Mouse (Mus musculus): ENCODE measurements at regions not wholly inside any gene's neighbourhood (a gene's known extent, or its start where the extent isn't known, plus 50 kb on each side); places are given as distances from the start of the nearest gene placed in this dataset.

DNA sequence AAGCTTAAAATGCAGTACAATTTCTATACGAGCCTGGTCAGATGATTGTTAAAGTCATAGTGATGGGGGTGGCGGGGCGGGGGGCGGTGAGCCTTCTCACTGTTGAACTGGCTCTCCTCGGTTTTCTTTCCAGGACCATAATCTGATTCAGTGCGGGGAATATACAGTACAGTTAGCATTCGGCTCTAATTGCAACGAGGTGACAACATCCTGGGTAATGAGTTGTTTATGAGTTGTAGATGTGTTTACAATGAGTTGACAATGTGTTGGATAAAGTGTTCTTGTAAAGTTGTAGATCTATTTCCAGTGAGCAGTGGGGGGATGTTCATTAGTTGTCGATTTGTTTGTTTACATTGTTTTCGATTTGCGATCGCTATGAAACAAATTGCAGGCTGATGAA, 440.6 kb upstream of the Dph6 start:
- Histone ChIP-seq H3K4me3 (replicated peaks; ENCODE audit: insufficient read depth, low read depth, low read length) (no peak overlapping the region), H3K27me3 (ENCODE audit: control insufficient read depth, insufficient read depth, low read length) (no peaks in the 10 kb centered on the region), H3K4me1 (ENCODE audit: control insufficient read depth, insufficient read depth, low read length) (no peaks in the 10 kb centered on the region), H3K27ac (ENCODE audit: insufficient read depth, low read length) (no peak overlapping the region)
- DNase-seq: no peak
- WGBS: 93% methylated on average over 12 of the region's 12 CpGs
- TF ChIP-seq CTCF (IDR thresholded peaks at IDR 0.05; ENCODE audit: borderline replicate concordance, insufficient read depth, low read depth, low read length) (no peak), POLR2A (IDR thresholded peaks at IDR 0.05; ENCODE audit: borderline replicate concordance, insufficient read depth, low read length) (no peak)

DNA sequence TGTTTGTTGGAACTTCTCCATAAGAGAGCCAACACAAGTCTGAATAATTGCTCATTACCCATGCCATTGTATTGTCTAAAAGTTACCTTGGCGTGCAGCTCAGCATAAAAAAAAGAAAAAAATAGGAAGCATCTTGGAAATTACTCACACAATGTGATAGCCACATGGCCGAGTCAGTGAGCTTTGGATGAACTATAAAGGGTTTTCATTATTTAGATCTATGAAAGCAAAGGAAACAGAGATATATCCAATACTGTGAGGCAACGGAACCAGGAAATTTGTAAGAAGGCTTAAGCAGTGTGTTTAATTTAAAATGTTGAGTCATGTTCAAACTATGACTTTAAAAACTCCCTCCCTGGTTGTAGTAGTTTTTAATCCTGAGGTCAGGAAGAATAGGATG, 446.7 kb upstream of the Dph6 start:
- H3K4me3 ChIP-seq (replicated peaks; ENCODE audit: insufficient read depth, low read depth, low read length): no peak overlapping the region
- no peaks in the 10 kb centered on the region for H3K27me3 ChIP-seq (ENCODE audit: control insufficient read depth, insufficient read depth, low read length)
- 82% methylated on average over 3 of the region's 3 CpGs for WGBS
- no peak overlapping the region for H3K27ac ChIP-seq (ENCODE audit: insufficient read depth, low read length)
- TF ChIP-seq CTCF (IDR thresholded peaks at IDR 0.05; ENCODE audit: borderline replicate concordance, insufficient read depth, low read depth, low read length) (no peak), POLR2A (IDR thresholded peaks at IDR 0.05; ENCODE audit: borderline replicate concordance, insufficient read depth, low read length) (no peak)
- no peaks in the 10 kb centered on the region for H3K4me1 ChIP-seq (ENCODE audit: control insufficient read depth, insufficient read depth, low read length)
- no peak for DNase-seq

DNA sequence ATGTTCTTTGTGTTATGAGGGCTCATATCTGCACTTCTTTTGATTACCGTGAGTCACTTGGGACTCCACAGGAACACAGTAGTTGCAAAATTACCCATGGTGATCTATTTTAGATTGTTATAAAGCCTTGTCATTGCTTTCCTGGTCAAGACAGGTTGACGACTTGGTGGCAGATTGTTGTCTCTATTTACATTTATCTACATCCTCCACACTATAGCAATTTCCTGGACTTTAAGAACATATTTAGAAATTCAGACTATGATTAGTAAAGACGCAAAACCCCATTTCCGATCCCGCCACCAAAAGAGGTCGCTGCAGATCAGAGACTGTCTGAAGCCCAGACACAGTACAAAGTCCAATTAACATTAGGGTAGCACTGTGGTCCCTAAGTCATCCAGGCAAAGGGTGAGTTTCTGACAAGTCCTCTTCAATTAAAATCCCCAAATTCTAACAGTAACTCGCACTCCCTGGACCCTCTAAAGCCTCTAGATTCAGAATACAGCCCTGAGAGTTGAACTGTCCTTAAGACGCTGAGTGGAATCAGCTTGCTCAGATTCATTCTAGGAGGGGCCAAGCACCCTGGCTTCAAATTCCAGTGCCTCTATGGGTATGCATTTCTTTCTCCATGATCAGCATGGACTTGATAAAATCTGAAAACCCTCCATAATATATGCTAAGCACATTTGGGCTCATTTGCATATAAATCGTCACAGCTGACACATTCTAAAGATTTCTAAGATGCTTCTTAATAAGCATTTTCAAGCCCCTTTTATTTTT, 461.9 kb upstream of the BC052040 start:
- TF ChIP-seq POLR2A (IDR thresholded peaks at IDR 0.05; ENCODE audit: borderline replicate concordance, insufficient read depth, low read length) (no peak), CTCF (IDR thresholded peaks at IDR 0.05; ENCODE audit: borderline replicate concordance, insufficient read depth, low read depth, low read length) (no peak)
- DNase-seq: no peak
- H3K4me3 ChIP-seq (replicated peaks; ENCODE audit: insufficient read depth, low read depth, low read length): no peak overlapping the region
- WGBS: 80% methylated on average over 9 of the region's 9 CpGs
- no peaks in the 10 kb centered on the region for H3K27me3 ChIP-seq (ENCODE audit: control insufficient read depth, insufficient read depth, low read length)
- H3K27ac ChIP-seq (ENCODE audit: insufficient read depth, low read length): no peak overlapping the region
- no peaks in the 10 kb centered on the region for H3K4me1 ChIP-seq (ENCODE audit: control insufficient read depth, insufficient read depth, low read length)

DNA sequence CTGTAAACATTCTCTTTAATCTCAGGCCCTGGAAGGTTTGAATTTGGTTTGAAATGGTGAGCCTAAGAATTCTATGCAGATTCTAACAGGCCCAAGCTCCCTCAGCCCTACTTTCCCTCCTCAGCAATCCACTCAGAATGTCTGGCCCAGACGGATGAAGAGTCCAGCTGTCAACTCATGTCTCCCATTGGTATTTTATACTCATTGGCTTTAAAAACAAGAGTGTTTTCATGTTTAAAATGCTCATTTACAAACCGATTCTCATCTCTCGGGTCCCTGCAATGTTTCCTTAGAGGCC, 461.4 kb upstream of the BC052040 start:
- no peak for TF ChIP-seq CTCF (IDR thresholded peaks at IDR 0.05; ENCODE audit: borderline replicate concordance, insufficient read depth, low read depth, low read length)
- no peak for TF ChIP-seq POLR2A (IDR thresholded peaks at IDR 0.05; ENCODE audit: borderline replicate concordance, insufficient read depth, low read length)
- WGBS: 52% methylated on average over 3 of the region's 3 CpGs
- Histone ChIP-seq H3K27ac (ENCODE audit: insufficient read depth, low read length) (no peak overlapping the region), H3K4me3 (replicated peaks; ENCODE audit: insufficient read depth, low read depth, low read length) (no peak overlapping the region), H3K27me3 (ENCODE audit: control insufficient read depth, insufficient read depth, low read length) (no peaks in the 10 kb centered on the region), H3K4me1 (ENCODE audit: control insufficient read depth, insufficient read depth, low read length) (no peaks in the 10 kb centered on the region)
- DNase-seq: no peak

DNA sequence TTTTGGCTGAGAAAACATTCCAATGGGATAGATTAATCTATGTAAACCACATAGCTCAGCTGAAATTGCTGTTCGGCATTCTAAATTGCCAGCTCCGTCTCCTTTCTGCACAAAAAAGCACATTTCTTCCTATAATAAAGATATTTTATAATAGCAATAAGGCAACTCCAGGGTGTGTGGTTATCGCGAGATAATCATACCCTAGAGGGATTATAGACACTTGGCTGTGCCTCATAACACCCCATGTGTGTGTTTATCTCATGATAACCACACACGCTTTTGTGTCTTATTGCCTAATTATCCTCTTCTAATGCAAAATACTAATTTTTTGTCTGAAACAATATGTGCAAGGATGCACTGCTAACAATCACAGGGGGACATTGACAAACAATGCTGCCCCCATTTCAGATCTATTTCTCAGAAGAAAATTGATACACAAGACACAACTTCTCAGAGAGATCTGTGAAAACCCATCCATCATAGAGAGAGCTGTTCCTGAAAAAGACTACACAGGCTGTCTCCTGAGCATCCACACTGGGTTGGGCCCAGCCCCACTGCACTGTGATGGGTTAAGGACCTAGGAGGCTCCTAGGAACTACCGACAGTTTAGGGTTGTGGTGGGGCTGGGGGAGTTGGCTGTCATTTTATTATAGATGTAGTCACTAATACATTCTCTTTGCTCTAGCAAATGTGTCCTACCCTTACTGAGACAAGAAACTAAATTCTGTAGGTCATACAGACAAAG, 454.7 kb upstream of the BC052040 start:
- no peak for DNase-seq
- Histone ChIP-seq H3K4me1 (ENCODE audit: control insufficient read depth, insufficient read depth, low read length) (no peaks in the 10 kb centered on the region), H3K27ac (ENCODE audit: insufficient read depth, low read length) (no peak overlapping the region), H3K4me3 (replicated peaks; ENCODE audit: insufficient read depth, low read depth, low read length) (no peak overlapping the region), H3K27me3 (ENCODE audit: control insufficient read depth, insufficient read depth, low read length) (no peaks in the 10 kb centered on the region)
- WGBS: 91% methylated on average over 6 of the region's 6 CpGs
- no peak for TF ChIP-seq POLR2A (IDR thresholded peaks at IDR 0.05; ENCODE audit: borderline replicate concordance, insufficient read depth, low read length)
- no peak for TF ChIP-seq CTCF (IDR thresholded peaks at IDR 0.05; ENCODE audit: borderline replicate concordance, insufficient read depth, low read depth, low read length)

DNA sequence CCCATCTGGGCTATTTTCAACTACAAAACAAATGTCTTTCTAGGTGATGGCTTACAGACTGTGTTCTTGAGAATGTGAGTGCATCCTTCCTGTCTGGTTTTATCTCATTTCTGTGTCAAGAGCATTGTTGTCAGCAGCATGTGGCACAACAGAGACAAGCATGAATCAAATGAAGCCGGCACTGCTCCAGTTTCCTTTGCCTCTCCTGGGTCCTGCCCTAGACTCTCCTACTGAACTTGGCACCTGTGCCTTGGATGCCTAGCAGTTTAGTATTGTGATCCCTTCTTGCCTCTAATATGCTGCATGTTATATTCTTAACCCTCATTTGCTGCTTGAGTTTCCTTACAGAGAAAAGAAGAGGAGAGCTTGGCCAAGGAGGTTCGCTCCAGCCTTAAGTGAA, 449.8 kb upstream of the BC052040 start:
- 43% methylated on average over 2 of the region's 2 CpGs for WGBS
- no peaks in the 10 kb centered on the region for H3K4me1 ChIP-seq (ENCODE audit: control insufficient read depth, insufficient read depth, low read length)
- H3K27ac ChIP-seq (ENCODE audit: insufficient read depth, low read length): no peak overlapping the region
- no peak overlapping the region for H3K4me3 ChIP-seq (replicated peaks; ENCODE audit: insufficient read depth, low read depth, low read length)
- peak; percentile 6 to 27 for DNase-seq
- no peaks in the 10 kb centered on the region for H3K27me3 ChIP-seq (ENCODE audit: control insufficient read depth, insufficient read depth, low read length)
- TF ChIP-seq CTCF (IDR thresholded peaks at IDR 0.05; ENCODE audit: borderline replicate concordance, insufficient read depth, low read depth, low read length) (no peak), POLR2A (IDR thresholded peaks at IDR 0.05; ENCODE audit: borderline replicate concordance, insufficient read depth, low read length) (no peak)

DNA sequence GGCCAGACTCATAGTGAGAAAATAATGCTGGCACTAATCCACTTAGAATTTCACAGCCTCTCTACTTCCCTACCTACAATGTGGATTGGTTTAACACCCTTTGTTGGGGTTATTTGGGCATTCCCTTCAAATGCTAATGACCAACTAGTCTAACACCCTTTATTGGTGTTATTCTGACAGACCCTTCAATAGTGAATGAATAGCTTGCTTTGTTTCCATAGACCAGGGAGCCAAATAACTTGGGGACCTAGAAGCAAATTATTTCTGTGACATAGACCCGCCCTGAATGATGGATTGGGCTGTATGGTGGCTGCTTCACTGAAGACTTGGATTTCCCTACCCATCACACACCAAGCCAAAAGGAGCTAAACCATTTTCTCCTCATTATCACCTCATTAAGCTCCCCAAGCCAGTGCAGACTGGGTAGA, 449.3 kb upstream of the BC052040 start:
- Histone ChIP-seq H3K4me1 (ENCODE audit: control insufficient read depth, insufficient read depth, low read length) (no peaks in the 10 kb centered on the region), H3K4me3 (replicated peaks; ENCODE audit: insufficient read depth, low read depth, low read length) (no peak overlapping the region), H3K27me3 (ENCODE audit: control insufficient read depth, insufficient read depth, low read length) (no peaks in the 10 kb centered on the region), H3K27ac (ENCODE audit: insufficient read depth, low read length) (no peak overlapping the region)
- DNase-seq: no peak
- TF ChIP-seq CTCF (IDR thresholded peaks at IDR 0.05; ENCODE audit: borderline replicate concordance, insufficient read depth, low read depth, low read length) (no peak), POLR2A (IDR thresholded peaks at IDR 0.05; ENCODE audit: borderline replicate concordance, insufficient read depth, low read length) (no peak)
- WGBS: 50% methylated on average over 1 of the region's 1 CpGs

DNA sequence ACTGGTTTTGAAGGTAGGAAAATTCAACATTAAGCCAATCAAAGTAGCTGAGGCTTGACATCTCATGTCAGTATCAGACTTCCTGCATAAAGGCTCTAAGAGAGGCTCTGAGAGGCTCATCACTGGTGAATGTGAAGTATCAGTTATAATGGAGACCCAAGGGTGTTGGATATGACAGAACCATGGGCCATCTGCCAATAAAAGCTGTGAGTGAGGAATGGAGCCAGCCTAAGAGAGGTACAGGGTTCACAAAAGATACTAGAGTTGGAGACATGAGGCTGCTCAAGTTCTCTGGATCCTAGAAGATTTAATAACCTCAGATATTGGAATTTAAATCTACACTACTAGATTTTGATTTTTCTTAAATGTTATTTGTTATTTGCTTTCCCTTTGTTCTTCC, 440.1 kb upstream of the BC052040 start:
- no peak for TF ChIP-seq POLR2A (IDR thresholded peaks at IDR 0.05; ENCODE audit: borderline replicate concordance, insufficient read depth, low read length)
- no peak for TF ChIP-seq CTCF (IDR thresholded peaks at IDR 0.05; ENCODE audit: borderline replicate concordance, insufficient read depth, low read depth, low read length)
- Histone ChIP-seq H3K27ac (ENCODE audit: insufficient read depth, low read length) (no peak overlapping the region), H3K4me3 (replicated peaks; ENCODE audit: insufficient read depth, low read depth, low read length) (no peak overlapping the region), H3K4me1 (ENCODE audit: control insufficient read depth, insufficient read depth, low read length) (no peaks in the 10 kb centered on the region), H3K27me3 (ENCODE audit: control insufficient read depth, insufficient read depth, low read length) (no peaks in the 10 kb centered on the region)
- no peak for DNase-seq
